Mouse (Mus musculus): ENCODE measurements around the gene Plekhm3.

The Plekhm3 gene

DNA sequence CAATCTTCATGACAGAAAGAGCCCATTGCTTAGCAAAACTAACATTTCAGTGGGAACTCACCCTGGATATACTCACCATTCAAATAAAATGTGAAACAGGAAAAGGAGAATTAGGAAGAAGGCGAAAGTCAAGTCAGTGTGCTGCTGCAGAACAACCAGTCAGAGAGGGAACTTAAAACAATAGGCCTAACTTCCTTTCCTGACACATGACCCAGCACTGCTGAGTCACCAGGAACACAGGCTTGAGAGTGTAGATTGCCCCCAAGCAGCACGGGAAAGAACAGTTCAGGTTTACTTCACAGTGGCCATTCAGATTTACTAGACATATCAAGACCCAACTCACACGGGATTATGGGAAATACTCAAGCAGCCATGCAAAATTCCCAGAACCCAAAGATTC, 80.3 kb downstream of the Plekhm3 start:
- no peak for DNase-seq (ENCODE audit: low spot score in 2 of 2)

DNA sequence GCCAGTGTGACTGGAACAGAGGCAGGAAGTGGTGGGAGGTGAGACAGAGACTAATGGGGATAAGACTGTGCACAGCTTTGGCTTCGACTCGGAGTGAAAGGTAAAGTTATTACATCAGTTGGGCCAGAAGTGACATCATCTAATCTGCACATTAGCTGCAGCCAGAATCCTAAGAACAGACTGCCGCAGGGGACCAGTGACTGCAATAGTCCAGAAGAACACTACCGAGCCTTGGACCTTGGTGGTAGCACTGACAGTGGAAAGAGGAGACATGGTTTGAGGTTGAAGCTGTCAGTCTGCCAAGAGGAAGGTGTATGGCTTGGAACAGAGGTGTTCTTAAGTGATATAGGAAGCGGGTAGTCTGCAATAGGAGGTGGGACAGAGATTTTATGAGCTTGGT, 80.9 kb downstream of the Plekhm3 start:
- no peak for DNase-seq (ENCODE audit: low spot score in 2 of 2)

DNA sequence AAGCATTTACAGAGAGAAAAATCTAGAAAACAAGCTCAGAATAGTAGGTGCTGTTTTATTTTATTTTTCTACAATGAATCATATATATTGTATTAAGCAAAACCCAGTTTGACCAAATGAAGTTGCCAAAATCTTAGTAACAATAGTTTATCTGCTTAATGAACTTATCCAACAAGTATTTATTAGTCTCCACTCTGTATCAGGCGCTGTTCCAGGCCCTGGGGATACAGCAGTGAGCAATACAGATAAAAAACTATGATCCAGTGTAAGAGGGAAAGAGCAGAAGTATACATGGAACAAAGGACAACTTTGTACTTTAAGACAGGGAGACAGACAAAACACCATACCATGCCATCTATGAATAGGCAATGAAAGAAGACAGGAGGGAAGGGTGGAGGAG, 81.5 kb downstream of the Plekhm3 start:
- DNase-seq (ENCODE audit: low spot score in 2 of 2), result no peak

DNA sequence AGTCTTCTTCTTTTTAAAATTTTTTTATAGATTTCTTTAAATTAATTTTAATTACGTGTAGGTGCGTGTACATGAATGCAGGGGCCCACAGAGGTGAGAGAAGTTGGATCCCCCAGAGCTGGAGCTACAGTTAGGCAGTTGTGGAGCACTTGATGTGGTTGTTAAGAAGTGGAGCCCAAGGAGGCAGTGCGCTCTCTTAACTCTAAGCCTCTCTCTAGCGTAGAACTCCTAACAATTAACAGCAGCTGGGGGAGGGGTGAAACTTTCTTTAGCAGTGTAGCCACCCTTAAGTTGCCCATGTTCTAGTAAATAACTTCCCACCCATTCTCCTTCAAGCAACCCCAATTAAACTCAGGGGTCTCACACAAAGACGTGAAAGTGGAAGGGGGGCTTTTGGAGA, 84.7 kb downstream of the Plekhm3 start:
- DNase-seq (ENCODE audit: low spot score in 2 of 2), result no peak

DNA sequence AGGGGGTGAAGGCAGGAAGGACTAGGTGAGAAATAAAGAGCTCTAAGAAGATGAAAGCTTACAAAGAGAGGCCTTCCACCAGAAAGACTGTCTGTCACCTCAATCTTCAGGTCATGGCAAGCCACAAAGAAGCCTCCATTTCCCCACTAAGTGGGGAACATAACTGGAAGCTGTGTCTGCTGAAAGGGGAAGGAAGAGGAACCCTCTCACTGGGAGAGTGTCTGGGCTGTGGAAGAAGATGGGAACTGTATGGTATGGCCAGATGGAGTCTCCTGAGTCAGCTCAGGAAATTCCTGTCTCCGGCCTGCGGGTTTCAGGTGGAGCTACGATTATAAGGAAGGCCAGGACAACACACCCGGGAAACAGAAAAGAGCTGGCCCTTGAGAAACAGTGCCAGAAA, 88.9 kb downstream of the Plekhm3 start:
- DNase-seq (ENCODE audit: low spot score in 2 of 2), result no peak

DNA sequence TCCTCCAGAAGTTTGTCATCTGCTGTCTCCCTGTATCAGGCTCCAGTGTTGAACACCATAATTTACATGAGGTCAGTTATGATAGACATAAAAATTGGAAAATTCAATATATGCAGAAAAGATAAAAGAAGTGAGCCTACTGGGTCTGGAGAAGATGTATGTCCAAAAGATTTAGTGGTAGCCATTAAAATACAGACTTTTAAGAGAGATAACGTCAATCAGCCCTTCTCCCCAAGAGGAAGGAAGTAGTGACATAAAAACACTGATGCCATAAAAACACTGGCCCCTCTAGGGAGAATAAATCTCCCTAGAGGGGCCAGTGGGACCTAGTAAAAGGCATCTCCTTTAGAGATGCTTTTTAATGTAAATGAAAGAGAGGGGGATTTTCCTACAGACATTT, 90.5 kb downstream of the Plekhm3 start:
- DNase-seq (ENCODE audit: low spot score in 2 of 2), result no peak

DNA sequence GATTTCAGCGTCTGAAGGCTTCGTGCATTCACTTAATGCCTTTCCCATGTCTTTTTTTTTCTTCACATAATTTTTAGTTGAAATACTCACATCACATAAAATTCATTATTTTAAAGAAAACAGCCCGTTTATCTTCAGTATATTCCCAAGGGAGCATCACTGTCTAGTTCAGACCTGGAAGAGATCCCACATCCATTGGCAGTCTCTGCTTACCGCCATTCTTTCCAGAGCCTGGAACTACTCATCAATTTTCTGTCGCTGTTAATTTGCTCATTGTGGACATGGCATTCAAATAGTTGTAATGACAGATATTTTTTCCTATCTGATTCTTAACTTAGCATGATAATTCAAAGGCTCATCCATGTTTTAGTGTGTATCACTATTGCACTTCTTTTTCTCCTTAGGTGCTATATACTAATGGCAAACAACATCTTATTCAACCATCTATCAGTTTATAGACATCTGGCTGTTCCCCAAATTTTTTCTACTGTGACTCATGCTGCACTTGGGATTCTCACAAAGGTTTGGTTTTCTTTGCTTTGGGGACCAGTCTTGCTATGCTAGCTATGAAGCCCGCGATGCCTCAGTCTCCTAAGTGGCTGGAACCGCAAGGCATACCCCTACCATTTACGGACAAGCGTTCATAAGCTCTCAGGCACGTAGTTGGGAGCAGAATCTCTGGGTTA, 96.2 kb downstream of the Plekhm3 start:
- no peak for DNase-seq (ENCODE audit: low spot score in 2 of 2)

DNA sequence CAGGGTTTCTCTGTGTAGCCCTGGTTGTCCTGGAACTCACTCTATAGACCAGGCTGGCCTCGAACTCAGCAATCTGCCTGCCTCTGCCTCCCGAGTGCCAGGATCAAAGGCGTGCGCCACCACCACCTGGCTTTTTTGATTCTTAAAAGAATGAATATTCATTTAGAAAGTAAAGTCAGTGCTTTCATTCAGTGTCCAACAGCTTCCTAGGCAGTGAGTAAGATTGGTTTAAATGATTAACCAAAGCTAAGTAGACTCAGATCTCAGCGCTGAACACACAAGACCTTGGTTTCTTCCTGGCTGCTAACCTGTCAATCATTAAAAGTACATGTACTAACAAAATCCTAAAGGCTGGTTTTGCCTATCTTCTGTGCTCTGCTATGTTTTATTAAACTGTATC, 96.8 kb downstream of the Plekhm3 start:
- DNase-seq (ENCODE audit: low spot score in 2 of 2), result no peak

DNA sequence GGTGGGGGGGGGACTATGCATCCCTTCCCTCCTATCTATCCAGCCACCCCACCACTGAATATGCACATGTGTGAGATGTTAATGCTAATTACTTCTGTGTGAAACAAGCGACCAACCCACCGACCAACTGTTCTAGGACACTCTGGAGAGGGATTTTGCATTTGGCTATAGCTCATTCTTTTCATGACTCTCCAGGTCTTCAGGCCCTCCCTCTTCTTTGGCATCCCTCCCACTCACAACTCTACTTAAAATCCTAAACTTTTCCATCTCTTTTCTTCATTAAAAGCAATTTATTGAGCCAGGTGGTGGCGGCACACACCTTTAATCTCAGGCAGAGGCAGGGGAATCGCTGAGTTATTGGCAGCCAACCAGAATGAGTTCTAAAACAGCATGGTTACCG, 101.8 kb downstream of the Plekhm3 start:
- no peak for DNase-seq (ENCODE audit: low spot score in 2 of 2)

DNA sequence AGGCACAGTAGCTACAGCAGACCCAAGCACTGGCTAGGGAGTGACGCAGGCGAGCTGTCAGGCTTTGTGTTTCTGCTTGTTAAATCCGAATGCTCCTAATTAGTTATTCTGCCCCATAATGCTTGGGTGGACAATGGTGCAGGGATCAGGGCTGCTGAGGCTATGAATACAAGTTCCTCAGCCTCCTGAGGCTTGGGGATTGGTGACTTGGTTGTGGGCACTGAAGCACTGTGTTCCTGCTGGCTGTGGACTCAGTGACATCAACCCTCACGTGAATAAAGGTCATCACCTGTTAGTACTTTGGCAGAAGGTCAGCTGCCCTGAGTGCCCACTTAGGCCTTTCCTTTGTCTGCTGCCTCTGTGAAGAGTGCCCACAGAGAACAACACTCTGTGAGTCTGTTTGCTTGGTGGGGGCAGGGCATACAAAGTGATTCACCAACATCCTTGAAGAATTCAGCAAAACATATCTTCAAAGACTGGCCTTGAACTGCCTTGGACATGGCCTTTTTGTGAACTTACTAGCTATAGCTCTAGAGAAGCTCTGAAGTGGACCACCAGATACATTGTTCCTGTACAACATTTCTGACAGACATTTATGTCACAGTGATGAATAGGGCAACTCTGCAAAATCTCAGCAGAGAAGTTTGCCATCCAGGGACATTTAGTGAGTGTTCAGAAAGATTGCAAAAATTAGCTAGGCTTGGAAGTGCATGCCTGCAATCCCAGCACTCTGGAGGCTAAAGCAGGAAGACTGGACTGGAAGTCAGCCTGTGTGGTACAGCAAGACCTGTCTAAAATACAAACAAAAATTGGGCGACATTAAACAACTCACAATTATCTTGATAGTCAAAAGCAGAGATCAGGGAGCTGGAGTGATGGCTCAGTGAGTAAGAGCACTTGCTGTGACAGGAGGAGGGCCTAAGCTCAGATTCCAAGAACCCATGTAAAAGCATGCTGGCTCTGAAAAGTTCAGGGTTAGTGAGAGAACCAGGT, 102.6 kb downstream of the Plekhm3 start:
- no peak for DNase-seq (ENCODE audit: low spot score in 2 of 2)

DNA sequence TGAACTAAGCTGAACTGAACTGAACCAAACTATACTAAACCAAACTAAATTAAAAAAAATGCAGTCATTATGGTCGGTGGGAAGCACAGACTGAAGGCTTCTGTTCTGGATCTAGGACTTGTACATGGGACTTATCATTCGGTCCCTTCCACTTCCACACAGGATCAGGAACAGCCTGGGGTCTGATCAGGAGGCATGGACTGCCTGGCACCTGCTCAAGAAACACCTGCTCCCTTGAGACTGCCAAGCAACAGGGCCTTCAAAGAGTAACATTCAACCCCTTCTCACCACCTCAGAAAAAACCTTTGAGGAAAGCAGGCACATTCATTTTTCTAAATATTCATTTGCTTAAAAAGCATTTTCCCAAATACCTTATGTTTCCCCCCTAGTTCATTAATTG, 103.4 kb downstream of the Plekhm3 start:
- DNase-seq (ENCODE audit: low spot score in 2 of 2), result no peak

DNA sequence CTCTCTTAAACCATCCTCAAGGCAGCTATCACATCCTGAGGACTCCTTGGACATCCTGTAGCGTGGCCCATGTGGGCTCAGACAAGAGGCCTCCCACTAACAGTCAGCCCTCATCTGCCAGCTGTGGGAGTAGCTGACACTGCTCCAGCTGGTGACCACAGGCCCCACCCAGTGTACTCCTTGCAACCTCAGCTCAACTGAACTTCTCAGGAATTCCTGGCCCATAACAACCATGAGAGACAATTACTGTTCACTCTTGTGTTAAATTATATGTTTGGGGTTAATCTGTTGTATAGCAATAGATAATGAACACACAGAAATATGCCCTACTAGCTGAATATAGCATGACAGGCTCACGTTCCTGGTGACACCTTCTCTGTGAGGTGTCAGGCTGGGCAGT, 104.4 kb downstream of the Plekhm3 start:
- no peak for DNase-seq (ENCODE audit: low spot score in 2 of 2)

DNA sequence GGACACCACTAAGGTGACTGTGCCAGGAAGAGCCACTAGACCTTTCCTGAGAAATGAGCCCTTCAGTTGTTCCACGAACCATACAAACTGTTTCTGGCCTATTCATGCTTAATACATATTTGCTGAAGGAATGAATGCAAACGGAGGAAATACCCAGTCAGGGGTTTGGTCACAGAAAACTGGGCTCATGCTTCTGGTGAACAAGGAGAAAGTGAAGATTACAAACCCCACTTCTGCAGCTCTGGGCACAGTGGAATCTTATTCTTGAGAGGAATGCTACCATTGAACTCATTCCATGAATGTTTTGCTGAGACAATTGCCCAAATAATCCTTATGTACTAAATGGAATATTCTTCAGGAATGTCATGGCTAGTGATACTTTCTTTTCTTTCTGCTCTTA, 106.3 kb downstream of the Plekhm3 start:
- no peak for DNase-seq (ENCODE audit: low spot score in 2 of 2)

DNA sequence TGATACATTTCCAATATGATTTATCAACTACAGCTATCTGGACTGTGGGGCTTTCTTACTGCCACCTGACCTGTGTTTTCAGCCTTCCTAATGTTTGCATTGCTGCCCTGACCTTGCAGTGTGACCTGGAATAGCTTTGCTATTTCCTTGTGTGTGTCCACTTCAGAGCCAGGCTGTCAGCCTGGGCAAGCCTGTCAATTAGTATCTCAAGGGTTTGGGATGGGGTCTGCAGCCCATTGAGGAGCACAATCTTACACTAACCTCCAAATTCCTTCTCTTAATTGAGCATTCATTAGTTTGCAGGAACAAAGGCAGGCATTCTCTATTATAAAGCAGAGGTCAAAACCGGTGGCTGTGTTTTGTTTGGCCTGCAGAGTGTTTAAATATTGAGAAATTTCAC, 107.6 kb downstream of the Plekhm3 start:
- no peak for DNase-seq (ENCODE audit: low spot score in 2 of 2)

DNA sequence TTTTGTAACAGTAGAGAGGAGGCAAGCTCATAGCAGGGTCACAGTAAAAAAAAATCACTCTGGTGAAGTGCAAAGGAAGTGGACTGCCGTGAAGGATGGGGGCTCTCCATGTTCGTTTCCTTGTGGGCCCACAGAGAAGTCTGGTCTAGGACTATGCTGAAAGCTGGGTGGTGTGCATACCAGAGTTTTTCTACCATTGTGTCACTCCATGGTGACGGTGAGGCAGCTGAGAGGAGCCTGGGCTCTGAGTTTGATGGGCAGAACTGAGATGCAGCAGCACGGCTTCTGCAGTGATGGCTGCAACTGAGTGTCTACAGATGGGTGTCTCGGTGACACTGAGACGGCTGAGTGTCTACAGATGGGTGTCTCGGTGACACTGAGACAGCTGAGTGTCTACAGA, 108.5 kb downstream of the Plekhm3 start:
- DNase-seq (ENCODE audit: low spot score in 2 of 2), result no peak

DNA sequence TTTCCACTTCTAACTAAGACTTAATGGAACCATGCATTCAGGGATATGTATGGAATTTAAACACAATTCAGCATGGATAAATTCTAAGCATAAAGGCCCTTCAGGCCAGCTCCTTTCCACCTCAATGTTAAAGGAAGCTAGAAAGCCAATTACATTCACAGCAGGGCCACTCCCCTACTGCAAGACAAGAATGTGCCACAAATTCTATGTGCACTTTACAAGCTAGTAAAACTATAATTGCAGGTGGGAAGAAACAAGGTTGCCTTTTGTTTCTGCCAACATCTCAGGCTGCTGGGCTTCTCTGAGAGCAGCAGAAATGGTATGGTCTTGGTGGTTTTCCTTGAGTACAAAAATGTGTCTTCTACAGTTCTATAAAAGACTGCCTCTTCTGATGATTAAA, 109.1 kb downstream of the Plekhm3 start:
- no peak for DNase-seq (ENCODE audit: low spot score in 2 of 2)

DNA sequence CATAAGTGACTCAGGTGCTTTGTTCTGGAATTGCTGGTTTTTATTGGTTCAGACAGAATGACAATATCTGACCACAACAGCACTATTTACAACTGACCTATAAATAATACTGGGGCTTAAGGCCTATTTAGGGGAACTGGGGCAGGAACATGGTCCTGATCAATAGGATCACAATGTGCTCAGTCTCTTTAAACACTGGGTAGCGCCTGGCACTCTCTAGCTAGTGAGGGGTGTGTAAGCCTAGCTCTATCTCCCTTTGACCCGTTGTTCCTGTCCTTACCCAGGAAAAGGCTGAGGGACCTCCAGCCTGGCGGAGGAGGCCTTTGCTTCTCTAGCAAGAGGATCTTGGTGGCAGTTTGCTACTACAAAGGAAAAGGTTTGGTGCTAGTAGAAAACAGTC, 111.6 kb downstream of the Plekhm3 start:
- no peak for DNase-seq (ENCODE audit: low spot score in 2 of 2)

DNA sequence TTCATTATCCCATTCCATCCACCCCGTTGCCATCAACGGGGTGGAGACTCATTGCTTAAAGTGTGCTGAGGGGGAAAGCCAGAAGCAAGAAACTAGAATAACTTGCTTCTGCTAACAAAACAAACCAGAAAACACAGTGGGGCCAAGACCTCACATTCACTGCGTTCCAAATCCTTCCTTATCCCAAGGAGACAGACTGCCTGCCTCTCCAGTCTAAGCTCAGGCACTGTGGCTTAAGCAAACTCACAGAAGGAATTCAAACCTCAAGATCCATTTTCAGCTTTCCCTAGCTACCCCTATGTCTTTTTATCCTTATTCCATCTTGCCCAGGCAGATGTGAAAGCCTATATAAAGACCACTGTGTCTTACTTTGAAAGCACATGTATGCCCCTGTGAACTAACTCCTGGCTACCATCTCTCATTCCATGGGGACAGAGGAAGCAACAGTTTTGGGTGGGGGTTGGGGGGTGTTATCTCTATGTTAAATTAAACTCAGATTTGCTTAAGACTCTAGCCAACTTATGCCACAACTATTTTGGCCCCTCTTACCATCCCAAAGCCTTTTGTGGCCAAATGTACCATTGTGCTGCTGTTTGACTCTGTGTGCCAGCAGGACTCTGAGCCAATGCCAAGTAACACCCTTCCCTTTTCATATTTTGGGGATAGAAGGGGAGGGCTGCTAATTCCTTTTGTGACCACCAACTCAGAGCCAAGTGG, 112.6 kb downstream of the Plekhm3 start:
- no peak for DNase-seq (ENCODE audit: low spot score in 2 of 2)

DNA sequence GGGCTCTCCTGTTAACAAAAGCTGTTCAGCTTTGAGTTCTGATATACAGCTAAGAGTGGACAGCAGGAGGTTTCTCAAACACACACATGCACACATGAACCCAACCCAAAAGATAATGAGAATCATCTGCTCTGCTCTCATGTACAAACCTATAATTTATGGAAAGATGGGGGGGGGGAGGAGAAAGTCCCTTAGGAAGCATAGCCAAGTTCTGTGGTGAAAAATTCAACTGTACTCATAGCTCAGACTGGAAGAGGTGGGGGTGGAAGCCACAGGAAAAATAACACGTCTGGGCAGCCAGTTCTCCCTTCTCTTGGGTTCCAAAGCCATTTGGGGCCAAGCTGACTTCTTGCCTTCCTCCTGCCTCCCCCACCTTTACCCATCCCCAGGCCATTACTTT, 115.7 kb downstream of the Plekhm3 start:
- no peak for DNase-seq (ENCODE audit: low spot score in 2 of 2)

DNA sequence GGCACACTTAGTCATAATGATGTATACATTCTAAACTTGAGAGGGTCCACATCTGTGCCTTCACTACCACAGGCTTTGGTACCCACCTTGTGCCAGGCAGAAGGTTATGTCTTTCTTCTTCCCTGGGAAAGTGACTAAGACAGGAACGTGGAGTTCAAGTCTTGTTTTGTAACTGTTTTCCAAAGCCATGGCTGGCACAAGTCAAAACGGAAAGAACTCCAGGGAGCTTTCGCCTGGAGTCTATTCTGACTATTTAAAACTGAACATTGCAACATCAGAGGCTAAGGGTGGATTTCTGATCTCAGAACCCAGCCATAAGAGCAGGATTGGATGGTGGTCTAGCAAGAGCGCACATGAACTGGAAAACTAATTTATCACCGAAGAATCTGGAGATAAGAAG, 120.0 kb downstream of the Plekhm3 start:
- DNase-seq (ENCODE audit: low spot score in 2 of 2), result no peak

DNA sequence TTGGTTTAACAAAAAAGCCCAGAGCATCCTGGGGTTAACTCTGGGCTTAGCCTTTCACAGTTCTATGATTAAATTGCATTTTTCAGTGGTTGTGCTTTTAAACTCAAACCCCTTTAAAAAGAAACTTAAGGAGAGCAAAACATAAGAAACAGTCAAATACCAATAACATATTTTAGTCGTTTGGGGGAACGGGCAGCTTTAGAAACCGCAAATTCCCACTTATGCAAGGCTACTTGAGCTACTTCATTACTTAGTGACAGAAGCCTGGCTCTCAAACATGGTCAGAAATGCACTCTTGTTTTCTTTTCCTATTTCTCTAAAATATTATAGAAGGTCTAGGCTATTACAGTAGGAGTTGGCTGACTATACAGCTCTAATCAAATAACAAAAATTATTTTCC, 120.5 kb downstream of the Plekhm3 start:
- DNase-seq (ENCODE audit: low spot score in 2 of 2), result no peak

DNA sequence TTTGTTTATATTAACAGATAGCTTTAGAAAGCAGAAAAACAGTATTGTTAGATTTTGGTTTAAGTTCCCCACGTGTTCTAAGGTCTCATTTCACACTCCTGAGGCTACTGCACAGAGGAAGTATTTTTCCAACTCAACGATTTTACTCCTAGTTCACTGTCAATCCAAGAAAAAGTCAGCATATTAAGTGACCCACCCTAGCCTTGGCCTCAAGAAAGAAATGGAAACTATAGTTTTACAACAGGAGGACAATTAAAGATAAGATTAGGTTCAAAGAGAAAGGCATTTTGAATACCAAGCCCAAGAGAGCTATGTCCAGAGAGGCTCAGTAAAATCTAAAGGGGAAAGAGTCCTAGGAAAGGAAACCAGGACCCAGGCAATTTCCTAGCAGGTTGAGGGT, 125.1 kb downstream of the Plekhm3 start:
- no peak for DNase-seq (ENCODE audit: low spot score in 2 of 2)

DNA sequence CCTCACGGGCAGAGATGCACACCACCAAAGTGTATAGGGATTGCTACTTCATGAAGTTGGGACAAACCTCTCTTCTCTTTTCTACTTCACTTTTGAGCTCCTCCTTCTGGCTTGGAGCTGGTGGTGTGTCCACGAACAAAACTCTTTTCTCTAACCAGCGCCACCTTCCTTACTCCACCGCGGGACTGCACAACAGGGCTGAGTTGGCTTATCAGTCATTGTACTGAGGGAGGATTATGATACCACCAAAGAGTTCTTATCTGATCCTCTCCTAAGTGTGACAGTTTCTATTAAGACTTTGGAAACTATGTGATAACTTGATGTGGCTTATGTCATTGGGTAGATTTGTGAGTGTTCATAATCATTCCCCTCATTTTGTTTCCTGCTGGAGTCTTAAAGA, 129.2 kb downstream of the Plekhm3 start:
- DNase-seq (ENCODE audit: low spot score in 2 of 2), result no peak

Measured in spleen, postnatal 14 days (tissue).